Mouse (Mus musculus) bone marrow, adult 2 months (tissue): ENCODE measurements around the gene Clcn1.

Experiments
- CTCF ChIP-seq: fragments of 200-500 bp; IDR thresholded peaks from 2 replicates; pipeline ENCODE4 v1.5.1; 2011; ENCODE audit warnings: low read length, control low read depth; ENCODE audit not compliant: control insufficient read depth, insufficient read depth
- POLR2A ChIP-seq: fragments of 200-500 bp; IDR thresholded peaks from 2 replicates; pipeline ENCODE4 v1.6.1; 2011; ENCODE audit warnings: low read depth, mild to moderate bottlenecking, control low read depth, low read length, borderline replicate concordance; ENCODE audit not compliant: control insufficient read depth

GRCm38 (mm10) chr6:42237276-42237805 is 49.1 kb upstream of the Clcn1 start:
- TF ChIP-seq POLR2A (no peak), CTCF (no peak)
